Mouse (Mus musculus) thymus, postnatal 0 days (tissue): ENCODE data around the gene Tcf20. TPM values are rescaled to one million over a fixed set of nuclear protein-coding genes. Genes with fewer than 3 reads are reported as not detected.
A peak's percentile ranks its signal among the peaks of the same experiment; 100 is the strongest.

Experiments
- microRNA-seq: library from miRNA; unstranded; fragments of <30 nt; microRNA quantifications from one replicate; pipeline ENCODE4, GENCODE M21; 2016; ENCODE audit warnings: borderline number of aligned reads
- polyA plus RNA-seq: library from polyadenylated mRNA; unstranded; fragments of >200 nt; fragmentation: Nextera tagmentation; extraction: Ambion mirVana; gene quantifications from 2 replicates; pipeline ENCODE4 v1.2.1, GENCODE M21; 2015

The Tcf20 gene
- polyA plus RNA-seq, 1 experiment from 2014 or later, result 13.1 TPM

Small RNA genes within 50 kb of the gene (microRNA-seq; reads per million reads assigned to microRNA genes)
- gene Gm27618, result not detected
- 6.7 reads per million, percentile 11 among the genes with 10 or more reads in this experiment for gene Mir3080

Other genes with a start within 250 kb of the Tcf20 start
- not detected in 2 replicates for gene Cyp2d40, start 223.7 kb downstream of the Tcf20 start, polyA plus RNA-seq
- 0.09 TPM in 1 of 2 replicates, not detected in the other for gene Cyp2d26, start 193.6 kb downstream of the Tcf20 start, polyA plus RNA-seq
- 3.2 and 3.6 TPM in 2 replicates for gene Nfam1, start 45.4 kb upstream of the Tcf20 start, polyA plus RNA-seq
- gene Serhl, start 101.6 kb upstream of the Tcf20 start, polyA plus RNA-seq, result 74.8 and 83.2 TPM in 2 replicates
- gene Rrp7a, start 134.9 kb upstream of the Tcf20 start, polyA plus RNA-seq, result 66.2 and 66.9 TPM in 2 replicates
- 131 and 134 TPM in 2 replicates for gene Poldip3, start 161.5 kb upstream of the Tcf20 start, polyA plus RNA-seq
- 33.9 and 38.1 TPM in 2 replicates for gene Cyb5r3, start 184.7 kb upstream of the Tcf20 start, polyA plus RNA-seq